Mouse (Mus musculus) MEL (cell line): ENCODE measurements at regions not wholly inside any gene's neighbourhood (a gene's known extent, or its start where the extent isn't known, plus 50 kb on each side); places are given as distances from the start of the nearest gene placed in this dataset.

ENCODE experiments used
- DNase-seq: peaks from one replicate; pipeline ENCODE4 v3.0.0; 2011; ENCODE audit warnings: low read depth, low spot score
- H3K27ac ChIP-seq: 2 replicates; pipeline ENCODE4 v1.5.1; 2012; ENCODE audit warnings: low read depth, mild to moderate bottlenecking, control low read depth, low read length, moderate library complexity; ENCODE audit not compliant: control insufficient read depth
- H3K27me3 ChIP-seq, 2 experiments: fragments of 150-350 bp in 1 of 2; sonication (generic) in 1 of 2; 2 replicates each; pipeline ENCODE4 v1.6.1; 2012; ENCODE audit warnings: low read length in 2 of 2, mild to moderate bottlenecking in 2 of 2, improper control_type of control experiment in 1 of 2, moderate library complexity in 1 of 2; ENCODE audit not compliant: insufficient read depth in 2 of 2, control insufficient read depth in 1 of 2
- H3K36me3 ChIP-seq, 2 experiments: 2 replicates each; pipeline ENCODE4 v1.6.1; 2012 to 2014; ENCODE audit warnings: low read length in 2 of 2, improper control_type of control experiment in 1 of 2, inconsistent platforms in 1 of 2, mild to moderate bottlenecking in 1 of 2; ENCODE audit not compliant: insufficient read depth in 2 of 2, control insufficient read depth in 1 of 2
- H3K4me1 ChIP-seq, 2 experiments: fragments of 150-350 bp in 1 of 2; sonication (generic) in 1 of 2; 2 replicates each; pipeline ENCODE4 v1.6.1; 2012; ENCODE audit warnings: low read length in 2 of 2, improper control_type of control experiment in 1 of 2, mild to moderate bottlenecking in 1 of 2; ENCODE audit not compliant: insufficient read depth in 2 of 2, control insufficient read depth in 1 of 2
- H3K4me3 ChIP-seq, 2 experiments: fragments of 150-350 bp in 1 of 2; sonication (generic) in 1 of 2; 2 replicates each; pipeline ENCODE4 v1.5.1; 2012; ENCODE audit warnings: low read depth in 2 of 2, low read length in 2 of 2, mild to moderate bottlenecking in 2 of 2, moderate library complexity in 2 of 2, control low read depth in 1 of 2, improper control_type of control experiment in 1 of 2; ENCODE audit not compliant: control insufficient read depth in 1 of 2, insufficient read depth in 1 of 2
- H3K79me2 ChIP-seq: 2 replicates; pipeline ENCODE4 v1.6.1; 2012; ENCODE audit warnings: mild to moderate bottlenecking, low read length, moderate library complexity; ENCODE audit not compliant: control insufficient read depth, poor library complexity, insufficient read depth
- H3K9ac ChIP-seq: 2 replicates; pipeline ENCODE4 v1.6.1; 2012; ENCODE audit warnings: low read depth, mild to moderate bottlenecking, control low read depth, low read length, moderate library complexity; ENCODE audit not compliant: control insufficient read depth, poor library complexity, severe bottlenecking
- H3K9me3 ChIP-seq: fragments of 150-350 bp; sonication (generic); replicated peaks from 2 replicates; pipeline ENCODE4 v1.6.1; 2012; ENCODE audit warnings: mild to moderate bottlenecking, low read length, improper control_type of control experiment, moderate library complexity; ENCODE audit not compliant: insufficient read depth
- CHD2 ChIP-seq: IDR thresholded peaks from 2 replicates; pipeline ENCODE4 v1.6.1; 2011; ENCODE audit warnings: low read length, improper control_type of control experiment
- E2F4 ChIP-seq: IDR thresholded peaks from 2 replicates; pipeline ENCODE4 v1.6.1; 2011; ENCODE audit warnings: low read depth, low read length, improper control_type of control experiment, borderline replicate concordance
- ELF1 ChIP-seq: IDR thresholded peaks from 2 replicates; pipeline ENCODE4 v1.6.1; 2014; ENCODE audit warnings: low read depth, mild to moderate bottlenecking, inconsistent platforms, low read length, improper control_type of control experiment, moderate library complexity
- ETS1 ChIP-seq: IDR thresholded peaks from 2 replicates; pipeline ENCODE4 v1.6.1; 2012; ENCODE audit warnings: low read depth, mild to moderate bottlenecking, inconsistent platforms, low read length, improper control_type of control experiment, moderate library complexity
- GABPA ChIP-seq: IDR thresholded peaks from 2 replicates; pipeline ENCODE4 v1.6.1; 2012; ENCODE audit warnings: low read depth, mild to moderate bottlenecking, inconsistent platforms, low read length, improper control_type of control experiment, moderate library complexity
- GATA1 ChIP-seq: IDR thresholded peaks from 2 replicates; pipeline ENCODE4 v1.6.1; 2011; ENCODE audit warnings: low read depth, low read length, improper control_type of control experiment
- HCFC1 ChIP-seq: IDR thresholded peaks from 2 replicates; pipeline ENCODE4 v1.6.1; 2012; ENCODE audit warnings: low read depth, mild to moderate bottlenecking, inconsistent platforms, low read length, improper control_type of control experiment, moderate library complexity
- MAFK ChIP-seq: IDR thresholded peaks from 2 replicates; pipeline ENCODE4 v1.6.1; 2011; ENCODE audit warnings: low read depth, mild to moderate bottlenecking, low read length, improper control_type of control experiment, borderline replicate concordance
- MAX ChIP-seq: IDR thresholded peaks from 2 replicates; pipeline ENCODE4 v1.6.1; 2011; ENCODE audit warnings: low read length, improper control_type of control experiment
- MEF2A ChIP-seq: IDR thresholded peaks from 2 replicates; pipeline ENCODE4 v1.6.1; 2014; ENCODE audit warnings: low read depth, mild to moderate bottlenecking, inconsistent platforms, low read length, improper control_type of control experiment; ENCODE audit not compliant: poor library complexity, insufficient replicate concordance, severe bottlenecking; ENCODE audit errors: extremely low read depth
- MXI1 ChIP-seq: IDR thresholded peaks from 2 replicates; pipeline ENCODE4 v1.6.1; 2011; ENCODE audit warnings: mild to moderate bottlenecking, low read depth, low read length, improper control_type of control experiment
- MYB ChIP-seq: IDR thresholded peaks from 2 replicates; pipeline ENCODE4 v1.6.1; 2011; ENCODE audit warnings: mild to moderate bottlenecking, low read depth, low read length, improper control_type of control experiment
- MYC ChIP-seq: IDR thresholded peaks from 2 replicates; pipeline ENCODE4 v1.6.1; 2011; ENCODE audit warnings: low read depth, mild to moderate bottlenecking, low read length, improper control_type of control experiment, moderate library complexity
- NRF1 ChIP-seq: IDR thresholded peaks from 2 replicates; pipeline ENCODE4 v1.6.1; 2014; ENCODE audit warnings: low read depth, mild to moderate bottlenecking, inconsistent platforms, low read length, improper control_type of control experiment, moderate library complexity; ENCODE audit not compliant: poor library complexity, insufficient read depth, severe bottlenecking
- POLR2A ChIP-seq, 2 experiments: IDR thresholded peaks; 2 replicates each; pipeline ENCODE4 v1.6.1; 2011 to 2012; ENCODE audit warnings: low read length in 2 of 2, mild to moderate bottlenecking in 2 of 2, control low read depth in 1 of 2, improper control_type of control experiment in 1 of 2, low read depth in 1 of 2, moderate library complexity in 1 of 2; ENCODE audit not compliant: control insufficient read depth in 1 of 2, insufficient read depth in 1 of 2, poor library complexity in 1 of 2
- SIN3A ChIP-seq: IDR thresholded peaks from 2 replicates; pipeline ENCODE4 v1.6.1; 2012; ENCODE audit warnings: low read length, improper control_type of control experiment, inconsistent platforms
- SMC3 ChIP-seq: IDR thresholded peaks from 2 replicates; pipeline ENCODE4 v1.6.1; 2011; ENCODE audit warnings: low read depth, low read length, improper control_type of control experiment
- TAL1 ChIP-seq: IDR thresholded peaks from 2 replicates; pipeline ENCODE4 v1.6.1; 2012; ENCODE audit warnings: mild to moderate bottlenecking, inconsistent platforms, low read length, moderate library complexity, mixed read lengths
- TBP ChIP-seq: IDR thresholded peaks from 2 replicates; pipeline ENCODE4 v1.8.0; 2011; ENCODE audit warnings: low read depth, low read length, improper control_type of control experiment
- TCF12 ChIP-seq: IDR thresholded peaks from 2 replicates; pipeline ENCODE4 v1.6.1; 2014; ENCODE audit warnings: low read depth, mild to moderate bottlenecking, inconsistent platforms, low read length, improper control_type of control experiment, moderate library complexity
- UBTF ChIP-seq: IDR thresholded peaks from 2 replicates; pipeline ENCODE4 v1.6.1; 2012; ENCODE audit warnings: low read depth, mild to moderate bottlenecking, inconsistent platforms, low read length, improper control_type of control experiment, moderate library complexity, borderline replicate concordance; ENCODE audit not compliant: insufficient read depth
- USF1 ChIP-seq: IDR thresholded peaks from 2 replicates; pipeline ENCODE4 v1.6.1; 2014; ENCODE audit warnings: low read depth, mild to moderate bottlenecking, inconsistent platforms, low read length, improper control_type of control experiment, moderate library complexity
- ZC3H11A ChIP-seq: IDR thresholded peaks from 2 replicates; pipeline ENCODE4 v1.6.1; 2012; ENCODE audit warnings: low read depth, mild to moderate bottlenecking, inconsistent platforms, low read length, improper control_type of control experiment

- Histone ChIP-seq H3K9me3 (no peaks in the 10 kb centered on the region), H3K9ac (no peak overlapping the region), H3K36me3 (no peaks in the 10 kb centered on the region), H3K79me2 (no peaks in the 10 kb centered on the region), H3K27ac (no peak overlapping the region), H3K4me3 (no peak overlapping the region), H3K27me3 (no peaks in the 10 kb centered on the region), H3K4me1 (no peaks in the 10 kb centered on the region)
- TF ChIP-seq POLR2A (IDR thresholded peaks at IDR 0.05; ENCODE audit: control insufficient read depth in 1 of 2, insufficient read depth in 1 of 2, low read depth in 1 of 2, low read length in 2 of 2, poor library complexity in 1 of 2) (no peak), ETS1 (no peak), MAX (no peak), NRF1 (no peak), TAL1 (no peak), MEF2A (no peak), SMC3 (no peak), MXI1 (no peak), CHD2 (no peak)
- no peak for DNase-seq
These were observed 176.1 kb upstream of the Topaz1 start for GRCm38 (mm10) chr9:122571001-122571400.

- TF ChIP-seq UBTF, result no peak
- TF ChIP-seq MYC, result no peak
- TF ChIP-seq MAFK, result no peak
- TF ChIP-seq TCF12, result no peak
- no peak for TF ChIP-seq HCFC1
- TF ChIP-seq ZC3H11A, result no peak
- TF ChIP-seq SIN3A, result no peak
- no peak for TF ChIP-seq MYB
- TF ChIP-seq ELF1, result no peak
- TF ChIP-seq TAL1, result no peak
- TF ChIP-seq E2F4, result no peak
- no peak for TF ChIP-seq USF1
- no peak for TF ChIP-seq NRF1
- TF ChIP-seq GATA1, result no peak
- no peak for TF ChIP-seq TBP
- no peak for TF ChIP-seq GABPA
- Histone ChIP-seq H3K79me2 (no peaks in the 10 kb centered on the region), H3K4me1 (no peaks in the 10 kb centered on the region), H3K36me3 (no peaks in the 10 kb centered on the region), H3K4me3 (no peak overlapping the region), H3K9ac (no peak overlapping the region), H3K27ac (no peak overlapping the region), H3K27me3 (no peaks in the 10 kb centered on the region), H3K9me3 (no peaks in the 10 kb centered on the region)
- no peak for DNase-seq
These were observed 175.6 kb upstream of the Topaz1 start for GRCm38 (mm10) chr9:122571402-122572059.
